Mouse (Mus musculus) heart, adult 2 months (tissue): ENCODE results near the gene Furin. TPM values are rescaled to one million over a fixed set of nuclear protein-coding genes. Genes with fewer than 3 reads are reported as not detected.

ENCODE experiments used
- DNase-seq, 2 experiments: peaks; one replicate each; pipeline ENCODE4 v3.0.0; 2021
- H3K27ac ChIP-seq: fragments of 200-600 bp; 2 replicates; pipeline ENCODE4 v1.8.1; 2022
- H3K27me3 ChIP-seq: fragments of 200-500 bp; 2 replicates; pipeline ENCODE4 v1.6.1; 2012; ENCODE audit warnings: mild to moderate bottlenecking, low read length, inconsistent platforms, mixed read lengths; ENCODE audit not compliant: control insufficient read depth, insufficient read depth
- H3K36me3 ChIP-seq: fragments of 200-500 bp; 2 replicates; pipeline ENCODE4 v1.6.1; 2012; ENCODE audit warnings: low read length, inconsistent platforms; ENCODE audit not compliant: control insufficient read depth, insufficient read depth
- H3K4me1 ChIP-seq: fragments of 200-500 bp; 2 replicates; pipeline ENCODE4 v1.6.1; 2011; ENCODE audit warnings: low read length; ENCODE audit not compliant: control insufficient read depth, insufficient read depth
- H3K4me3 ChIP-seq: fragments of 200-600 bp; 2 replicates; pipeline ENCODE4 v1.8.1; 2022
- H3K79me2 ChIP-seq: fragments of 200-500 bp; replicated peaks from 2 replicates; pipeline ENCODE4 v1.6.1; 2012; ENCODE audit warnings: mild to moderate bottlenecking, inconsistent platforms, low read length, moderate library complexity, mixed read lengths; ENCODE audit not compliant: control insufficient read depth, insufficient read depth
- H3K9ac ChIP-seq: fragments of 200-500 bp; 2 replicates; pipeline ENCODE4 v1.6.1; 2012; ENCODE audit warnings: low read depth, mild to moderate bottlenecking, control low read depth, inconsistent platforms, low read length, mixed read lengths
- CTCF ChIP-seq: fragments of 200-600 bp; IDR thresholded peaks from 2 replicates; pipeline ENCODE4 v1.8.1; 2022; ENCODE audit warnings: antibody characterized with exemption, mild to moderate bottlenecking, moderate library complexity
- EP300 ChIP-seq: fragments of 200-500 bp; IDR thresholded peaks from 2 replicates; pipeline ENCODE4 v1.6.1; 2011; ENCODE audit warnings: low read depth, low read length, control low read depth; ENCODE audit not compliant: insufficient read depth
- POLR2A ChIP-seq: fragments of 200-500 bp; IDR thresholded peaks from 2 replicates; pipeline ENCODE4 v1.6.1; 2011; ENCODE audit warnings: mild to moderate bottlenecking, low read depth, low read length, control low read depth; ENCODE audit not compliant: insufficient read depth
- WGBS: fragments of 180-500 bp; shearing (Covaris S2); methylation state at CpG from one replicate; pipeline ENCODE4 v1.1.7; 2018; 5-methylcytosine and 5-hydroxymethylcytosine counted together
- intact Hi-C: fragments of 180-260 bp; cut with DNase I; formaldehyde crosslinking; loops from one replicate; pipeline ENCODE4 v1.15.1; 2025
- polyA plus RNA-seq: library from polyadenylated mRNA; depleted of rRNA; stranded (reverse); fragments of >200 nt; gene quantifications from 2 replicates; pipeline ENCODE4 v1.2.3, GENCODE M21; 2012
- total RNA-seq, 2 experiments: library from RNA; stranded (reverse); gene quantifications; 2 replicates each; pipeline ENCODE4 v1.2.3; 2021

Furin gene
- total and polyA plus RNA-seq, 3 experiments = 64.9 to 129 (median 108) TPM

GRCm38 (mm10) chr7:80407712-80408111, 2.5 kb upstream of the Furin start:
- no peak for DNase-seq
- WGBS = 79% methylated on average over 9 of the region's 9 CpGs
- Histone ChIP-seq H3K36me3 (no peaks in the 10 kb centered on the region), H3K27me3 (no peaks in the 10 kb centered on the region), H3K4me1 (peaks cover 8% of the 10 kb centered on the region), H3K27ac (no peak overlapping the region), H3K79me2 (no peaks in the 10 kb centered on the region), H3K4me3 (no peak overlapping the region), H3K9ac (no peak overlapping the region)
- intact Hi-C loops = no loop called here
- no peak for TF ChIP-seq EP300
- TF ChIP-seq POLR2A = no peak
- TF ChIP-seq CTCF = no peak

DNA sequence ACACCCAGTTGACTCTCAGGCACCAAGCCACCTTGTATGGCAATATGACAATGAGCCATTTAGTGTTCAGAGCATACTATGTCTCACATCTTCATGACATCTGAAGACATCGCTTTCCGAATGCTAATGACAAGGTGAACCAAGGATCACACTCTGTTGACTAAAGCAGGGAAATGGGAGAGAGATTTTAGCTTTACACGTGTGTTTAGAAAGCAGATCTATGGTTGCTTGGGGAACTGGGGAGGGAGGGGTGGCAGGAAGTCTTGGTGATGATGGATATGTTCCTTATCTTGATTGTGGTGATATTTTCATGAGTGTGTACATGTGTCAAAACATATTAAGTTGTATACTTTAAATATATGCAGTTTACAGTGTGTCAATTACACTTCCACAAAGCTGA, 950 bp upstream of the Furin start:
- Histone ChIP-seq H3K27ac (no peak overlapping the region), H3K27me3 (no peaks in the 10 kb centered on the region), H3K79me2 (peaks cover 3% of the 10 kb centered on the region; the same call in 1 of the 2 replicates), H3K4me3 (no peak overlapping the region), H3K4me1 (peaks cover 9% of the 10 kb centered on the region), H3K36me3 (no peaks in the 10 kb centered on the region), H3K9ac (no peak overlapping the region)
- WGBS = 85% methylated on average over 3 of the region's 3 CpGs
- DNase-seq = no peak
- no peak for TF ChIP-seq POLR2A
- TF ChIP-seq CTCF = no peak
- TF ChIP-seq EP300 = no peak
- intact Hi-C loops = no loop called here

DNA sequence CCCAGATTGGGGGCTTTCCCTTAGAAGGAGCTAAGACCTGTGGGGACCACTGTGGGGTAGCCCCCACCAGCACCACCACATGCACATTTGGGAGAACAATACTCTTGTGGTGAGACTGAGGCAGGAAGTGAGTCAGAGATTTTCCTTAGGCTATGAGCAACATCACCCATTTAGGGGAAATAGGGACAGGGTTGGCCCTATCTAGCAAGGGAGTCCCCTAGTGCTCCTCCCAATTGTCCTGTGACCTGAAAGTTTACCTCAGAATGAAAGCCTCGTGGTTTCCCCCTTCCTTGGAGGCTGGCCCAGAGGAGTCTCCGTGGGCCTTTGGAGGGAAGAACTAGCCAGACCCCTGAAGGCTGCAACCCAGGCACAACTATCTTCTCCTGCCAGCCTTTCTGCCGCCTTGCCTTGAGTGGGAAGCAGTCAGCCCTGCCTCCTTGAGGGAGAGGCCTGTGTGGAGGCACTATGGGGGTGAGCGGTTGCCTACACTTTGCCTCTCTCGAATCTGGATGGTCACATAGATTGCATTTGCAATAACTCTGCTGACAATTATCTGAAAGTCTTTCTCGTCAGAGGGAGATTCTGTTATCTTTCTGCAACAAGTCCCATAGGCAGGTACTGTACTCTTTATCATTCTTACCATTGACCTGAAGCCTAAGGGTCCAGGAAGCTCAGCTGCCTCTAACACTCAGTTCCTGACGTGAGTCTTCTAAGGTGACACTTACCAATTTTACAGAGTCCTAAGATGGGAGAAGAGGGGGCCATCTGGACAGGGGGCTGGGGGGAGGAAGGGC, 938 bp downstream of the Furin start:
- Histone ChIP-seq H3K79me2 (peaks cover 3% of the 10 kb centered on the region; the same call in 1 of the 2 replicates), H3K4me1 (peaks cover 21% of the 10 kb centered on the region), H3K27me3 (no peaks in the 10 kb centered on the region), H3K4me3 (no peak overlapping the region), H3K36me3 (no peaks in the 10 kb centered on the region; the same call in 1 of the 2 replicates), H3K9ac (no peak overlapping the region), H3K27ac (peak overlapping the region; percentile 98)
- TF ChIP-seq POLR2A (no peak), EP300 (no peak), CTCF (no peak)
- DNase-seq = peak in 1 of 2 experiments; percentile 57
- 51% methylated on average over 7 of the region's 7 CpGs for WGBS
- intact Hi-C loops = no loop called here

DNA sequence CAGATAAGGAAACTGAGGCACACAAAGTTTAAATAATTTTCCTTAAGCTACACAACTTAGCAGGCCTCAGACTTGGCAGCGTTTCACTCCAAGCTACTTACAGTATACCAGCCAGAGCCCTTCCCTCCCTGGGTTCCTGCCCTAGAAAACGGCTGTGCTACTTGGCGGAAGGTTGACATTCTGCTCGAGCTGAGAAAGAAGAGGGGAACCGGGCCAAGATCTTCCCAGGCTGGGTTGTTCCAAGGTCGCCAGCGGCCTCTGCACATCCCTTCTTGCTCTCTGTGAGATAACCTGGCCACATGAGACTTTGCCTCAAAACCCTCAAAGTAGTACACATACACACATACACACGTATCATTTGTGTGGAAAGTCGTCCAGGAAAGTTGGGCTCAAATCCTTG, 1.7 kb downstream of the Furin start:
- Histone ChIP-seq H3K79me2 (peaks cover 4% of the 10 kb centered on the region; the same call in 1 of the 2 replicates), H3K4me1 (peaks cover 23% of the 10 kb centered on the region), H3K36me3 (no peaks in the 10 kb centered on the region; the same call in 1 of the 2 replicates), H3K27ac (peak overlapping the region; percentile 98), H3K9ac (peak overlapping the region; percentile 16; the same call in 1 of the 2 replicates), H3K4me3 (peak overlapping the region; percentile 58; the same call in 1 of the 2 replicates), H3K27me3 (no peaks in the 10 kb centered on the region)
- WGBS = 4% methylated on average over 9 of the region's 9 CpGs
- TF ChIP-seq POLR2A = no peak
- 0 out of 2 replicates have a peak, but pooled peaks have one; percentile 54 for TF ChIP-seq EP300
- no peak for TF ChIP-seq CTCF
- peak; percentile 76 to 85 for DNase-seq
- intact Hi-C loops = loop anchor here (1.0 kb wide), 1 partner anchor 15 kb away; no protein-coding TSS in a partner anchor

DNA sequence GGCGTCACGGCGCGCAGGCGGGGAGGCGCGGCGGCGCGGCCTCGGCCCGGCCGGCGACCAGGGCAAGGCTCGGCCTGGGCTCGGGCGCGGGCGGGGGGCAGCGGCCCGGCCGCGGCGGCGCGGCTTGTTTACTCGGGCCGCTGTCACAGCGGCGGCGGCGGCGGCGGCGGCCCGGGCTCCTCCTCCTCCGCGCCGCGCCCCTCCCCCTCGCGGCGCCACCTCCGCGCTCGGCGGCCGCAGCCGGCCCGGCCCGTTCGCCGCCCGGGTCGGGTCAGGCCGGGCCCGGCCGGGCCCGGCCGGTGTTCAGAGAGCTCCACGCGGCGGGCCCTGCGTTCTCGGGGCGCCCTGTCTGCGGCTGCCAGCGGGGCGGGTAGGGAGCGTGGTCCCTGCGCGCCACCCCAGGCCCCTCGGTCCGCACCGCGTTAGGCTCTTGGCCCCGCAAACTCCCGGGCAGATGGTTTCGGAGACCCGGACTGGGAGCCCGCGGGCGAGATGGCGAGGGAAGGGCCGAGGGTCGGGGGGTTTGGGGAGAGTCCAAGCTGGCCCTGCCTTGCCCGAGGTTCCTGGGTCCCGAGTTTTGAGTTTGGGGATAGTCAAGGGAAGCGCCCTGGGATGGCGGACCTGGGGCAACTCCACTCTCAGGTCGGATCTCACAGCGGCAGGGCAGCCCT, 2.5 kb downstream of the Furin start:
- Histone ChIP-seq H3K9ac (peak overlapping the region; percentile 99), H3K79me2 (peaks cover 6% of the 10 kb centered on the region), H3K4me3 (peak overlapping the region; percentile 58), H3K27ac (peak overlapping the region; percentile 98), H3K4me1 (peaks cover 23% of the 10 kb centered on the region), H3K27me3 (no peaks in the 10 kb centered on the region), H3K36me3 (no peaks in the 10 kb centered on the region; the same call in 1 of the 2 replicates)
- 12% methylated on average over 88 of the region's 92 CpGs for WGBS
- intact Hi-C loops = loop anchor here (1.0 kb wide), 1 partner anchor 14 kb away; no protein-coding TSS in a partner anchor
- TF ChIP-seq EP300 = no peak
- TF ChIP-seq CTCF = no peak
- no peak for TF ChIP-seq POLR2A
- peak; percentile 87 to 88 for DNase-seq
